Mouse (Mus musculus): ENCODE measurements around the gene Dok1.

Gene Dok1

DNA sequence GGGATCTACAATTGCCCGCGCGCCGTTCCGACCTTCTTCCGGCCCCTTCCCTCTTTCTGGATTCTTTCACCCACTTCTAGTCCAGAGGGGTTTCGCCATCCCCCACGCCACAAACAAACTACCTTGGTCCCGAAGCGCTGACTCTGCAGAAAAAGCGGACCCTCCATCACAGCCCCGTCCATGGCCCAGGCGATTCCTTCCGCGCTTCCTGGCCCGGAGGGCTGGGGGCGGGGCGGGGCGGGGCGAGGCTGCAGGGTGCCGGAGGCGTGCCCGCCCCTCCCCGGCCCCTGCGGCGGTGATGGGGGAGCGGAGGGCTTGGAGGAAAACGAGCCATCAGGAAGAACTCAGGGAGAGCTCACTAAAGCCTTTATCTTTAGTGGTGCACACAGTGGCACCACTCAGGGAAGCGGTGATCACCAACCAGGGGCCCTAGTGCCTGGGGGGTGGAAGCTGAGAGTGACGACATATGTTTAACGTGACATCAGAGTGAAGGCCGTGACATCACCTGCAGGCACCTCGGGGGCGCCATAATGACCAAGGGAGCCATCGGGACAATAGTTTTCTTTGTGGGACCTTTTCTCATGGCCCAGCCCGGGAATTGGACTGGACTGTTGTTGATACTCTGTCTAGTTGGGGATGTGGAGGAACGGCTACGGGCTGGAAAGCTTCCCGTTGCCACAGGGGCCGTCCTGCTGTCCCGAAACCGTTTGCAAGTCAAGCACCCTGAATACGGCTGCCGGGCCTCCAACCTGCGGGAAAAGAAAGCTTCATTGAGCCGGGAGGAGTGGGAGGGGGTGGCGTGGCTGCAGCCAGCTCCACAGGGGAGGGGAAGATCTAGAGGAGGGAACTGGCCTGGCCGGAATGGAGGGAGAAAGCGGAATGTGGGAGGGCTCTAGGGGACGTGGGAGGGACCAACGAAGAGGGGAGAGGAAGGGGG is at the start of gene Dok1, which contains the start of gene Loxl3:
Gene Dok1, minus strand, starts transcription at position 223 of the 937 bp plus-strand sequence.
Gene Loxl3, plus strand, starts transcription at position 925 of the 937 bp plus-strand sequence.
- DNase-seq, result no peak

DNA sequence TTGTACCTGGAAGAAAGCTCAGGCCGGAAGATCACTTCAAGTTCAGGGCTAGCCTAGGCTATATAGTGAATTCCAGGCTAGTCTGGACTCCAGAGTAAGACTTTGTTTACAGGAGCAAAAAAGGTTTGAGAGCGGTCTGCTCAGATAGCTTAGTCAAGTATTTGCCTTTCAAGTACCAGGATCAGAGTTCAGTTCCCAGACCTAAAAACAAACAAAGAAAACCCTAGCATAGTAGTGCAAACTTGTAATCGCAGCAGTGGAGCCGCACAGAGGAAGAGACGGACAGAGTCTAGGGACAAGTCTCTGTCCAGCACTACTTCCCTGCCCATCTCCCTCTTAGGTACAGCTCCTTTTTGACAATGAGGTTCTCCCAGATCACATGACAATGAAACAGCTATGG is 46.9 kb upstream of the Dok1 start:
- DNase-seq, result no peak

DNA sequence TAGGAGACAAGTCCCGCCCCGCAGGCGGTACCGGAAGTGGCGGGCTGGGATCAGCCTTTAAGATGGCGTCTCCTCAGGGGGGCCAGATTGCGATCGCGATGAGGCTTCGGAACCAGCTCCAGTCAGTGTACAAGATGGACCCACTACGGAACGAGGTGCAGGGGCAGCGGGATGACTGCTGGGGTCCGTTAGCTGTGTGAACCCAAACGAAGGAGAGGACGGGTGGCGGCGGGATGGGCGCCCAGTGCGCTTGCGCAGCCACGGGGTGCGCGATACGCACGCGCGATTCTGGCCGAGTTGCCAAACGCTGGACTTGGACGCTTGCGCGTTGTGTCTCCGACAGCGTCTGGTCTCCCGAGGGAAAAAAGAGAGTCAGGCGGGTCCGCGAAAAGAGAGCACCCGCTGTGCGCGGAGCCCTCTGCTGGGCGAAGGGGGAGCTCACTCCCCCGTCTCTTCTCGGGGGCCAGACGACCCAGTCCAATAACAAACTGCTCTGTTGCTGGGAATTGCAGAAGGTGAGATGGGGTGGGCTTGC is 45.1 kb upstream of the Dok1 start:
- peak; percentile 87 to 100 for DNase-seq

DNA sequence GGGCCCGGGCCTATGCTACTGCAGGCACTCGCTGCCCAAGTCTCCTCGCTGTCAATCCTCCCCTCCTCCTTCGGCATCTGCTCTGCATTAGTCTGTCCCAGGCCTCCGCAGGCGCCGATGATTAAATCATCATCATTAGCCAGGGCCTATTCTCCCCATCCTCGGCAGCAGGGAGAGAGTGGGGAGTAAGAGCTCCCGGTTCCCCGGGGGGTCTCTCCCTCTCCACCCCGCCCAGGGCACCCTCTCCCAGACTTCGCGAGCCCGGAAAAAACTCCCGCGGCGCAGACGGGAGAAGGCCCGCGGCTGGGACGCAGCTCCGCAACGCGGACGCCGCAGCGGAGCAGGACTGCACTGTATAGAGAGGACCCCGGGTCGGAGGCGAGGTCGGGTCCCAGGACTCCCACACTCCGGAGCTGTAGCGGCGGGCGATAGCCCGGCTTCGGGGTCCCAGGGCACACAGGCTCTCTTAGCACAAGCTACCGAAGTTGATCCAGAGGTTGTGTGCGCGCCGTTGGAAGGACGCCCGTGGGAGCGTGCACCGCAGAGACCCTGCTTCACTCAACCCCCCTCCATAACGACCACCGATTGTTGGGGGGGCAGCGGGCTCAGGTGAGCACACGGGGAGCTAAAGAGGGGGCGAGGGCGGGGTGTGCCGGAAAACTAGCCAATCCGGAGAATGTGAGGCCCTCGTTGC is 44.5 kb upstream of the Dok1 start, which contains the start of gene Pcgf1:
Gene Pcgf1, plus strand, starts transcription at position 240 of the 694 bp plus-strand sequence.
- peak in 1 of 2 experiments; percentile 99 for DNase-seq

DNA sequence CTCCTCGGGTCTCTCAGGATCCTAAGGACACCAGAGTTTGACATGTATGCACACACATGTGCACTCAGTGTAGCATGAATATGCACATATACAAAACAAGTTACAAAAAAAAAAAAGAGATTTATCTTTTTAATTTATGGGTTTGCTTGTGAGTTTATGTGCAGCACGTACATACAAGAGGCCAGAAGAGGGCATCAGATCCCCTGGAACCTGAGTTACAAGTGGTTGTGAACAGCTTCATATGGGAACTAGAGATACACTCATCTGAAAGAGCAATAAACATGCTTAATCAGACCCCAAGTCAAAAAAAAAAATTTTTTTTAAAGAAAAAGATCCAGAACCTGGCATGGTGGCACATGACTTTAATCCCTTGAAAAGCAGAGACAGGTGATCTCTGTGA is 41.7 kb upstream of the Dok1 start:
- DNase-seq, result no peak

DNA sequence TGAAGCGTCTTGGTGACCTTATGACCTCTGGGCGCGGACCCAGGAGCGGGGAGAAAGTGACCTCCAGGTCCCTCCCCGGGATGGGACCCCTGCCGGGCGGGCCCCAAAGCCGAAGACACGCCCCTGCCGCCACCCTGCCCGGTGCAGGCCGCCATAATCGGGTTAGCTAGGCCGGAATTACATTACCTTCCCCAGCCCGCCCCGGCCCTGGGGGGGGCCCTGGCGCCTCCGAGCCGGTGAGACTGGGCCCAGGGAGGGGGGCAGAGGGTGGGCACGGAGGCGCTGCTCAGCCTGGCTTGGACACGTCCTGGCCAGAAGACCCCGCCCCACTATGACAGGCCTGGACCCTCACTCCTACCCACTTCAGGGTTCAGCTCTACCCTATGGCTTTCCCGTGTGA is 37.9 kb upstream of the Dok1 start:
- peak in 1 of 2 experiments; percentile 33 for DNase-seq

DNA sequence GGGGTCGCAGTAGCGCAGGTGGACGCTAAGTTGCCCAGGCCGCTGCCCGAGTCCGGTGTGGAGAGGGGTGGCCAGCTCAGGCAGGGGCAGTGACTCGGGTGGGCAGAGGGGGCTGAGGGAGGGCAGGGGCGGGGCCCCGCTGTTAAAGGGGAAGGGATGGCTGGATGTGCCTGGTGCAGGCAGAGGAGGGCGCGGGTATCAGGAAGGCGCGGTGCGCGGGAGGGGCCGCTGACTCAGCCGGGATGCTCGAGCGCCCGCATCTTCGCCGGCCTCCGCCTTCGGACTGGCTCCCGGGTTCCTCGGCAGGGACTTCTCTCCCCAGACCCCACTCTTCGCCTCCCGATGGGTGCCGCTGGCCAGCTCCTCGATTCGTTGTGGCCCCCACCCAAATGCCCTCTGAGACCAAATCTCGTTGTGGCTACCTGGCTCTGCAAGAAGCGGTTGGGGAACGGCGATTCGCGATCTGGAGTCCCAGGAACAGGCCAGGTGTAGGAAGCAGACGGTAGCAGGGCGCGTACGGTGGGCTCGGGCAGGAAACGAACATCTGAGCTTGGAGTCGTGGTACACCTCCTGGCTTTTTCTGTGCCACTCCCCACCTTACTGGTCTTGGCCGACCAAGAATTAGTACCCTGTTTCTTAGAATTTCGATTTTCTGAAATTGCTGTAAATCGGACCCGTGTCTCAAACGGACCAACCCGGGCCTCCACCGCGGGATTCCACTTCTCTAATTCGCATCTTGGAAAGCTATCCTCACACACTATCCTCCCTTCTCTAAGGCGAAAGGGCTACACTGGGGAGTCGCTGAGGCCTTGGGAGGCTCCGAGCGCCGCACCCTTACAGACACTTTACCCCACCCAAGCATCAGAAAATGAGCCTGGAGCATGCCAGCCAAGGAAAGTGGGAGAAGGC is 37.3 kb upstream of the Dok1 start:
- peak in 1 of 2 experiments; percentile 58 for DNase-seq

DNA sequence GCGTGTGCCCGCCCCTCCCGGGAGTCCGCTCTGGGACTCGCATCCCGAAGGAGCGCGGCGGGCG is 36.8 kb upstream of the Dok1 start, which contains the start of gene Tlx2:
Gene Tlx2, minus strand, starts transcription at position 47 of the 64 bp plus-strand sequence.
- peak in 1 of 2 experiments; percentile 34 for DNase-seq

DNA sequence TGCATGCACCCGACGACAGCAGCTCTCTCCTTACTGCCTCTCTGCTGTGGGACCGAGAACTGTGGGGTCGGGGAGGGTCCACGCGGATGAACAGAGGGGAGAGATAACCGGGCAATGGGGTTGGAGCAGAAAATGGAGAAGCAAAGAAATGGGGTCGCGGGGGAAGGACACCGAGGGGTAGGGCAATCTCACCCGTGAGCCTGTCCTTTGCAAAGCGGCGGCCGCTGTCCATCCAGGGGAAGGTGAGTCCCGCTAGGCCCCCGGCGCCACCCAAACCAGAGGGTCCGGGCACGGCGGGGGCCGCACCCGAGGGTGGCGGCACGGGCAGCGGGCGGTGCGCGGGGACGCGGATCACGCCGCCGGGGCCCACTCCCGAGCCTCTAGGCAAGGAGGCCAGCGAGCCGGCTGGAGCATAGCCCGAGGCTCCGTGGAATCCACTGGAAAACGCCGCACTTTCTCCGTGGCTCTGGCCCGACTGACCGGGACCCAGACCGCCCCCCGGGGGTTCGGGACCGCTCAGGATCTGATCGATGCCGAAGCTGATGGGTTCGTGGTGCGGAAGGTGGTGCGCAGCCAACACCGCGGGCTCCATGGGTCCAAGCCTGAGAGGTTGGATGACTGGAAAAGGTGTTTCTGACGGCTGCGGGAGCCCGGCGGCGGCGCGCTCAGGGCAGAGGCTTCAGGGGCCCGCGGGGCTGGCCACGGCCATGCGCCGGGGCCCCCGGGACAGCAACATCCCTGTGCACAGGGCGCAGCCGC is 36.4 kb upstream of the Dok1 start:
- no peak for DNase-seq

DNA sequence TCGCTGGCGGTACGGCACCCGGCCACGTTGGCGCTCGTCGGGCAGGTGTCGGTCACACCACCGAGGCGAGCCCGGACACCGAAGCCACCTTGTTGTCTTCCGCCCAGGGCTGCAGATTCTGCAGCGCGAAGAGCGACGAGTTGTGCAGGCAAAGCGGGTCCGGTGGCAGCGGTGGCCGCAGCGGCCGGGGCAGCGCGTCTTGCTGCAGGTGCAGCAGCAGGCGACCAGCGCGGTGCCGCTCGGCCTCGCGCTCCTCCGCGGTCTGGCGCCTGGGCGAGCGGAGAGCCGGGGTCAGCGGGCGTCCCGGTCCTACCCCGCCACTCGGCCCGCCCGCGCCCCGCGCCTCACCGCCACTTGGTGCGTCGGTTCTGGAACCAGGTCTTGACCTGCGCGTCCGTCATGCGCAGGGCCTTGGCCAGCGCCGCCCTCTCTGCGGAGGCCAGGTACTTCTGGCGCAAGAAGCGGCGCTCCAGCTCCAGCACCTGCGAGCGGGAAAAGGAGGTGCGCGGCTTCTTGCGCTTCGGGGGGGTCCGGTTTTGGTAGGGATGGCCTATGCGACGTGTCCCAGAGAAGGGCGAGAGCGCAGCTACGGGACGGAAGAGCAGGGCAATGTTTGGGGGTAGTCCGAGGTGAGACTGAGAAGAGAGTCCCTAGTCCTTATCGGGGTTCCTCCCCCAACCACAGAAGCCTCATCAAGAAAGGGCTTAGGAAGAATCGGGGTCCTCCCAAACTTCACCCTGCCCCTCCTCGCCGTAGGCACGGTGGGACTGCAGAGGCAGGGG is 35.6 kb upstream of the Dok1 start:
- no peak for DNase-seq

DNA sequence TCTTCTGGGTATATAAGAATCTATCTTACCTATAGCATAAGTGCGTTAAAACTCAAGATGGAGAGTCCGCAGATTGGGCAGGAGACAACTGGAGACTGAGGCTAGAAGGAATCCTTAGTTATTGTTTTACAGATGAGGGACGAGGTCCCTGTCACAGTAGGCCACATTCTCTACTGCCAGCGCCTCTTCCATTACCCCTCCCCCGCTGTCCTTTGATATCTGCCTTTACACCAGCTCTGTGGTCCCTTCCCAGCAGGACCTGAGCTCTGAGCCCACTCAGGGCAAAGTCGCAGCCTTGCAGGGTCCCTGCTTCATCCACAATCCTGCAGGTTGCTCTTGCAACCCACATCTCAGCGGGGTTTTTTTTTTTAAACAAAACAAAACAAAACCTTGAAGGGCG is 35.0 kb upstream of the Dok1 start:
- no peak for DNase-seq

DNA sequence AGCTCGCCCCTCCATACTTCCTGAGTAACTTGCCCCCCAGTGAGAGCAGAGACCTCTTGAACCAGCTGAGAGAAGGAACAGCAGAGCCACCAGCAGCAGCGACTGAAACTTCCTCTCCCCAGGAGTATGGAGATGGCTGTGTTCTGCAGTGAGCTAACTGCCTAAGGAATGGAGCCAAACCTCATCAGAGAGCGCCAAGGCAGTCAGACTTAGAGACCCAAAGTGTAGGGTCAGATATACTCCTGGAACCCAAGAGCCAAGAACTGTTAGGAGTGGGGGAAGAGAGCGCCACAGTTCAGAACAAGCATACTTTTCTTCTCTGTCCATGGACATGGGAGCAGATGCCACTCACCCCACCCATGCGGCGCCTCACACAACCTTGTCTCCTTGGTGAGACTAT is 33.2 kb upstream of the Dok1 start:
- no peak for DNase-seq

DNA sequence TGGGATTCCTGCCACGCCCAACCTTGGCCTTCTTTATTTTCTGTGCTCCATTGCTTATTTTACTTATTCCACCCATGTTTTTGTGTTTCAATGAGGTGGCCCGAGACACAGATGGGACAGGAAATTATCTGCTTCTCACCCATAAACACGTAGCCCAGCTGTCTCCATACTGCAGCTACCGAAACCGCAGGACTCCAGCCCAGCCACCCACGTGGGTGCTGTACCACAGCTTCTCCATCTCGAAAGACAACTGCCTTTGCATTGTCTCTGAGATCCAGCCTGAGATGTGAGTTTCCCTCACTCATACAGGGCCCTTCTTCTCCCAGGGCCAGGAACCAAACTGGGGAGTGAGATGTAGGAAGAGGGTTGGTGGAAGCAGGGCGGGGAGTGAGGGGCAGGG is 32.7 kb upstream of the Dok1 start:
- no peak for DNase-seq

DNA sequence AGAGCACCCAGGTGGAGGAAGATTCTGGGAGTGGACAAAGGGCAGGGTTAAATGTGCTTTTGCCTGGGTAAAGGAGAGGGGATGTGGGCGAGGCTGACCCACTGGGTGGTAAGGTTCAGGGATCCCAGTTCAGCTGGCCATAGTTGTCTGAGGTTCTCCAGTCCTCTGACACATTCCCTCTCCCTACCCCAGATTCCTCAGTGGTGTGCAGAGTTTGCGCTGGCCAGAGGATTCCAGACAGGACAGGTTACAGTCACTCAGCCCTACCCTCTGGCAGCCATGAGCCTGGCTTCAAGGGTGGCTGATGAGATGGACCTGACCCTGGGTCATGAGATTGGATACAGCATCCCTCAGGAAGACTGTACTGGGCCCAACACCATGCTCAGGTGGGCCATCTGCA is 25.5 kb upstream of the Dok1 start:
- DNase-seq, result no peak

DNA sequence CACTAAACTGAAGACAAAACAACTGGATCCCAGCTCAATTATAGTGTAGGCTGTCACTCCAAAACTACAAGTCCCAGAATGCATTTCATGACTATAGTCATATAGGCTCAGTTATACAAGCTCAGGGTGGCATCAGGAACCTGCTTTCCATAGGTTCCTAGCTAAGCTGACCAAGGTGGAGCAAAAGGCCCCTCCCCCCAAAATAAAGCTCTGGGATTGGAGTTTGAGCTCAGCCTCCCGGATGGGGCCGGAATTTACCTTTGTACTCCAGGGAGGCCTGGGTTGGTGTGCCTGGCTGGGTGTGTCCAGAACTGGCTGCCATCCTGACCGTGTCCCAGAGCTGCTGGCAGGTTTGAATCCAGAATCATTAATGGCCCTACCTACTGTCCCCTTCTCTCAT is 24.5 kb upstream of the Dok1 start, which contains the start of gene Dqx1:
Gene Dqx1, plus strand, starts transcription at position 55 of the 400 bp plus-strand sequence.
- DNase-seq, result no peak

DNA sequence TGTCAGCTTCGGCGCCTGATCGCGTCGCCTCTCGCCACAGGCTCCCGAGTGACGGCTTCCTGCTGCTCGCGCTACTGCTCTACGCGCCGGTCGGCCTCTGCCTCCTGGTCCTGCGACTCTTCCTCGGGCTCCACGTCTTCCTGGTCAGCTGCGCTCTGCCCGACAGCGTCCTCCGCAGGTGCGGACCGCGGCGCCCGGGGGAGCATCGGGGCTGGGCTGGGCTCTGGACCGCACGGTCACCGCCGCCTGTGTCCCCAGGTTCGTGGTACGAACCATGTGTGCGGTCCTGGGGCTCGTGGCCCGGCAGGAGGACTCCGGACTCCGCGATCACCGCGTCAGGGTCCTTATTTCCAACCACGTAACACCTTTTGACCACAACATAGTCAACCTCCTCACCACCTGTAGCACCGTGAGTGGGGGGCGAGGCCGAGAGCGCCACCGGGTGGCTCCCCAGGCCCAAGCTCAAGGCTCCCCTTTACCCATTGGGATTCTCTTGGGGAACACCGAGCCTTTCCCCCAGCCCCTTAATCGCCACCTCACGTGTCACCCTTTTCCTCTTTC is 21.7 kb upstream of the Dok1 start, which contains the start of gene Htra2:
Gene Htra2, minus strand, starts transcription at position 403 of the 561 bp plus-strand sequence.
- no peak for DNase-seq

DNA sequence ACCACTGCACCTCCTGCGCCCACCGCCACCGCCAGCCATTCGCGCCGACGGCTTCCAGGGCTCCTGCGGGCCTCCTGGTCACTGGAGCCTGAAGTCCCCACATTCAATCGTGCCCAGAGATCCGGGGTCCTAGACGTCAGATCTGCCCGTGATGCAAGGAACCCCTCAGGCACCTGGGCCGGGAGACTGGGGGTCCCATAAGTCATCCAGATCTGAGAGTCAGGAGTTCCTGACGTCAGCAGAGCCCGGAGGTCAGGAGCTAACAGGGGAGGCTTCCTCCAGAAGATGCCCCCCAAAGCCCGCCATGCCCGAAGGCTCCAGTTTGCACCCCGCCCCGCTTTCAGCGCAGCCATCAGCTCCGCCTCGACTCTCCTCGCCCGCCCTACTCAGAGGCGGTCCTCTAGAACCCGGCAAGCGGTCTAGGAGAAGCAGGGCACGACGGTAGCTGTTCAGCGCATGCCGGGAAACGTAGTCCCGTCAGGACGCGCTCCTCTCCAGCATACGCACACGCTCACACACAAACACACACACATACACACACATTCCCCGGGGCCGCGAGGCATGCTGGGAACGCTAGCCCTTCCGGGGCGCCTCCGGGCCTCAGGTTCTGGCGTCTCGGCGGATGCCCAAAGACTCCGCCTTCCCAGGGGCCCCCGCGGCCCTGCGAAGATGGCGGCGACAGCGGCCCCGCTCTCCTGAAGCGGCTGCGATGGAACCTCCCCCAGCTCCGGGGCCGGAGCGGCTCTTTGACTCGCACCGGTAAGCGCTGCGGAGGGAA is 21.0 kb upstream of the Dok1 start, which contains the start of gene Aup1:
Gene Aup1, plus strand, starts transcription at position 448 of the 778 bp plus-strand sequence.
- peak; percentile 97 for DNase-seq

DNA sequence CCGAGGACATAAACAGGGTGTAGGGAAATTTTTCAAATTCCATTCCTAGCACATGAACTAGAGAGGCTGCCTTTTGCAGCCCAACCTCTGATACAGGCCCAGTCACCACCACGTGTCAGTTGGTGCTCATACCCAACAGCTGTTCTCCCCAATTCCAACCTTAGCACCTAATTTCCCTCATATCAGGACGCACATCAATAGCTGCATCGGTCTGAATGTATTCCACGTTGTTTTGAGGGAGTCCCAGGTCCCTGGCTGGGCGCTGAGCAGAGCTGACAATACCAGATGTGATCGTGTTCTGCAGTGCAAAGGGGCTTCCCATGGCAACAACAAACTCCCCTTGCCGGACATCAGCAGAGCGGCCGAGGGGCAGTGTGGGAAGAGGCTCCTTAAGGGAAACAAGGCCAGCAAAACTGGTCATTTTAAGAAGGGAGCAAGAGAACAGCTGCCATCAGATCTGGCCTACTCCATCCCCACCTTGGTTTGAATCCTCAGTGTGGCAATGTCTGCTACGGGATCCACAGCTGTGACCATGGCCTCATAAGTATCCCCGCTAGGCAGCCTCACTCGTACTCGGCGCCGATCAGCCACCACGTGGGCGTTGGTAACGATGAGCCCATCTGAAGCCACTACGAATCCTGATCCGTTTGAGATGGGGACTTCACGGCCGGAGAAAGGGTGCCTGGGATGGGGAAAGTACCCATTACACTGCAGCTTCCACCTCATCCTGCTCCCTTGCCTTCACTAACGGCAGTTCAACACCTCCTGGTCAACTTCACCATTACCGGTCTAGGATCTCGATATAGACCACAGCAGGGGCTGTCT is 20.1 kb upstream of the Dok1 start:
- peak in 1 of 2 experiments; percentile 41 for DNase-seq

DNA sequence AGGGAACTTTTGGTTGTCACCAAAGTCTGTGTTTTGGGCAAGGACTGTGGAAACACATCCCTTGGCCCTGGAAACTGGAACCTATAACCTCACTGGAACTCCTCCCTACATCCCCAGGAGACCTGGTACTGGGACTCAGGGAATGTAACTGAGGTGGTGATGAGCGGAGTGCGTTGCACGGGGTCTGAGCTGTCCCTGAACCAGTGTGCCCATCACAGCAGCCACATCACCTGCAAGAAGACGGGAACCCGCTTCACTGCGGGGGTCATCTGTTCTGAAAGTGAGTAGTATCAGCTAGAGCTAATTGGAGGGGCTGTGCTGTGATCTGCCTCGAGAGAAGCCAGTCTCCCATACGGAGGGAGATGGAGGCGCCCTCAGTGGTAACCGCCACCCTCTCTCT is 16.1 kb upstream of the Dok1 start:
- no peak for DNase-seq
